ENCODE assay signal across 11 mouse cellular contexts in the genomic region with DNA sequence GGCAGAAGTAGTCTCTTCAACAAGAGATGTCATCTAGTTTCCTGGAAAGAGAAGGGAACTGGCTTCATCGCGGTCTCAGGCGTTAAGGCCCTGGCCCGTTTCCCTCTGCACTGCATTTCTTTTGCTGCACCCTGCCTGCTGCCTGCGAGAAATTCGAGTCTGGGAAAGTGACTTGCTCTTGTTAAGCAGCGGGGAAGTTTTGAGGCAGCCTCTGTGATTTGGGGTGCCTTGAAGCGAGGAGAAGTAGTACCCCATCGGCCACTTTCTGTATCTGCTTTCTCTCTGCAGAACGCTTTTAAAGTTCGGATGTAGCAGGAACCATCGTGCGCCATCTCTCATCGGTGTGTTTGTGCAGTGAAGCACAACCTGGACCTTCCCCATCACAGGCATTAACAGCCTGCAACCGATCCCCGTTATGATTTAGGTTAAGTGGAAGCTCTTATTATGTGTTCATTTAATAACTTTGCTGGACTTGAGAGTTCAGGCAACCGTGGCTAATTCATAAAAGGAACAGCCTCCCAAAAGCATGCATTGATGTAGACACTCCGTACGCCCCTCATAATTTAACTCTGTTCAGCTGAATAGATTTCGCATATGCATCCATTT.
DNase-seq lines count a peak whose midpoint lies in the region; ATAC-seq lines count a peak whose summit lies in the region.
"Had no signal": no experiment of that assay in that cellular context is flagged by ENCODE, and none has a peak within 500 bp of the region (broad histone marks: within the 10 kb centered on the region; RNA-seq: fewer than 3 reads in every experiment).

No protein-coding gene starts in this region.

- peaks cover 32% of the 10 kb centered on the region for H3K4me1 ChIP-seq in forebrain, embryonic 10.5 days
- H3K4me1 ChIP-seq in forebrain, embryonic 11.5 days (replicated peaks; ENCODE audit: control insufficient read depth, insufficient read depth, low read length), result no peaks in the 10 kb centered on the region; the same call in 1 of the 2 replicates
- H3K4me1 ChIP-seq in forebrain, embryonic 12.5 days, result peaks cover 15% of the 10 kb centered on the region
- H3K4me1 ChIP-seq in midbrain, embryonic 12.5 days, result peaks cover 16% of the 10 kb centered on the region

- no peaks in the 10 kb centered on the region for H3K9me3 ChIP-seq in forebrain, embryonic 10.5 days
- H3K9me3 ChIP-seq in forebrain, embryonic 11.5 days (ENCODE audit: control insufficient read depth, low read length), result no peaks in the 10 kb centered on the region
- no peaks in the 10 kb centered on the region for H3K9me3 ChIP-seq in forebrain, embryonic 12.5 days
- no peaks in the 10 kb centered on the region for H3K9me3 ChIP-seq in midbrain, embryonic 12.5 days

- no peak overlapping the region for H3K9ac ChIP-seq in forebrain, embryonic 11.5 days (ENCODE audit: low read length)
- no peak overlapping the region for H3K9ac ChIP-seq in forebrain, embryonic 12.5 days
- no peak overlapping the region for H3K9ac ChIP-seq in midbrain, embryonic 12.5 days (replicated peaks)

- no peak overlapping the region for H3K4me3 ChIP-seq in forebrain, embryonic 10.5 days
- no peak overlapping the region for H3K4me3 ChIP-seq in forebrain, embryonic 11.5 days (ENCODE audit: low read depth, low read length)
- no peak overlapping the region for H3K4me3 ChIP-seq in forebrain, embryonic 12.5 days (replicated peaks)
- no peak overlapping the region for H3K4me3 ChIP-seq in midbrain, embryonic 12.5 days

- intact Hi-C loops in left cerebral cortex, postnatal 4 days (cut with DNase I), result no loop called here
- intact Hi-C loops in left cerebral cortex, postnatal 25 days (cut with DNase I), result no loop called here

- H3K4me2 ChIP-seq in forebrain, embryonic 11.5 days (ENCODE audit: low read depth, low read length, severe bottlenecking), result no peak overlapping the region
- H3K4me2 ChIP-seq in forebrain, embryonic 12.5 days, result no peak overlapping the region
- no peak overlapping the region for H3K4me2 ChIP-seq in midbrain, embryonic 12.5 days (replicated peaks)

- 66% methylated on average over 20 of the region's 20 CpGs for WGBS in forebrain, embryonic 10.5 days
- WGBS in forebrain, embryonic 11.5 days, result 54% methylated on average over 20 of the region's 20 CpGs
- WGBS in forebrain, embryonic 12.5 days, result 51% methylated on average over 20 of the region's 20 CpGs
- WGBS in midbrain, embryonic 12.5 days, result 52% methylated on average over 20 of the region's 20 CpGs

- no peaks in the 10 kb centered on the region for H3K27me3 ChIP-seq in forebrain, embryonic 10.5 days (ENCODE audit: poor library complexity, severe bottlenecking)
- H3K27me3 ChIP-seq in forebrain, embryonic 11.5 days (ENCODE audit: control insufficient read depth, insufficient read depth, low read length), result no peaks in the 10 kb centered on the region
- H3K27me3 ChIP-seq in forebrain, embryonic 12.5 days, result no peaks in the 10 kb centered on the region
- peaks cover 4% of the 10 kb centered on the region; the same call in 1 of the 2 replicates for H3K27me3 ChIP-seq in midbrain, embryonic 12.5 days

- H3K27ac ChIP-seq in forebrain, embryonic 10.5 days, result peak overlapping the region; percentile 71; the same call in 1 of the 2 replicates
- no peak overlapping the region for H3K27ac ChIP-seq in forebrain, embryonic 11.5 days (ENCODE audit: low read depth, low read length)
- peak overlapping the region; percentile 38 for H3K27ac ChIP-seq in forebrain, embryonic 12.5 days
- H3K27ac ChIP-seq in midbrain, embryonic 12.5 days (replicated peaks), result peak overlapping the region; percentile 22; the same call in 1 of the 2 replicates

- H3K36me3 ChIP-seq in forebrain, embryonic 10.5 days (replicated peaks), result no peaks in the 10 kb centered on the region
- H3K36me3 ChIP-seq in forebrain, embryonic 11.5 days (ENCODE audit: control insufficient read depth, insufficient read depth, low read length), result no peaks in the 10 kb centered on the region
- H3K36me3 ChIP-seq in forebrain, embryonic 12.5 days (replicated peaks), result no peaks in the 10 kb centered on the region
- no peaks in the 10 kb centered on the region for H3K36me3 ChIP-seq in midbrain, embryonic 12.5 days

- DNase-seq in forebrain, embryonic 10.5 days (ENCODE audit: extremely low spot score, low spot score), result no peak
- DNase-seq in forebrain, embryonic 11.5 days (ENCODE audit: low spot score), result no peak
- peak; percentile 24 for DNase-seq in left cerebral cortex, postnatal 4 days
- no peak for DNase-seq in left cerebral cortex, postnatal 25 days (ENCODE audit: low spot score in 2 of 2)
- no peak for DNase-seq in layer of hippocampus, adult 18-20 months (ENCODE audit: low spot score in 2 of 2)
- DNase-seq in testis, postnatal 10 days (ENCODE audit: low spot score), result no peak
- DNase-seq: adrenal gland, postnatal 14 days; lung, adult 2 months; thymus, postnatal 25 days had no signal

- no peak for ATAC-seq in forebrain, embryonic 11.5 days (replicated peaks; ENCODE audit: low FRiP score)
- ATAC-seq in forebrain, embryonic 12.5 days (ENCODE audit: low FRiP score), result peak; percentile 49; the same call in 1 of the 2 replicates
- ATAC-seq in midbrain, embryonic 12.5 days (ENCODE audit: low FRiP score, low read depth), result no peak
